Mouse (Mus musculus) E14TG2a.4 (cell line): Measurements from ENCODE around the gene Agpat2.

ENCODE experiments used
- CTCF ChIP-seq: conservative IDR thresholded peaks from 2 replicates; pipeline ENCODE4 v1.5.1; 2014; ENCODE audit warnings: low read length
- NANOG ChIP-seq: IDR thresholded peaks from 2 replicates; pipeline ENCODE4 v1.6.1; 2014; ENCODE audit warnings: borderline replicate concordance, low read length, mixed read lengths
- POU5F1 ChIP-seq: IDR thresholded peaks from 2 replicates; pipeline ENCODE4 v1.6.1; 2014; ENCODE audit warnings: low read length, borderline replicate concordance

DNA sequence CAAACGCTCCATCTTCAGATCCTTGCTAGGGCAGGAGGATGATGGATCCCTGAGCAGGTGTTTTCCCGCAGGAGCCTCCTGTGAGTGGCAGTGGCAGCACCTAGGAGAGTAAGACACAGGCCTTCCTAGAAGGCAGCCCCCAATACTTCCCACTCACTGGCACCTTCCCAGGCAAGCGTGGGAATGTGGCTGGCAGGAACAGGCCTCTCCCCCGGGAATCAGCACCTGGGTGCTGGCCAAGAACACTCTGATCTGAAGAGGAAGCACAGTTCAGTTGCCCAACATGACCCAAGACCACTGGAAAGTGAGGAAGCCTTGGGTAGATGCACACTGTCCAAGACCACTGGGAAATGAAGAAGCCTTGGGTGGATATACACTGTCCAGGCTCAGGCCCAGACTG, 49.1 kb downstream of the Agpat2 start:
- no peak for TF ChIP-seq NANOG
- TF ChIP-seq CTCF: no peak
- TF ChIP-seq POU5F1: no peak
